In genomic region chr3:3011111-3011510, GRCm38 (mm10) we compare ENCODE assay signal across 23 mouse cellular contexts.
DNase-seq lines count a peak whose midpoint lies in the region; ATAC-seq and TF ChIP-seq lines count a peak whose summit lies in the region.
"Had no signal": no experiment of that assay in that cellular context is flagged by ENCODE, and none has a peak within 500 bp of the region (broad histone marks: within the 10 kb centered on the region; RNA-seq: fewer than 3 reads in every experiment).

No protein-coding gene starts in this region.

- no peaks in the 10 kb centered on the region for H3K36me3 ChIP-seq in intestine, embryonic 14.5 days (ENCODE audit: control insufficient read depth, insufficient read depth, low read length)
- H3K36me3 ChIP-seq in intestine, postnatal 0 days (ENCODE audit: control insufficient read depth, insufficient read depth), result no peaks in the 10 kb centered on the region
- H3K36me3 ChIP-seq in midbrain, embryonic 10.5 days, result no peaks in the 10 kb centered on the region
- H3K36me3 ChIP-seq in midbrain, postnatal 0 days (ENCODE audit: insufficient read depth, low read length), result no peaks in the 10 kb centered on the region
- H3K36me3 ChIP-seq: embryonic facial prominence, embryonic 13.5 days; heart, embryonic 15.5 days; kidney, embryonic 15.5 days; limb, embryonic 15.5 days had no signal

- no peaks in the 10 kb centered on the region for H3K4me1 ChIP-seq in intestine, embryonic 14.5 days (replicated peaks; ENCODE audit: control insufficient read depth, insufficient read depth, low read length)
- H3K4me1 ChIP-seq in intestine, postnatal 0 days (replicated peaks; ENCODE audit: control insufficient read depth, insufficient read depth, low read length), result no peaks in the 10 kb centered on the region
- H3K4me1 ChIP-seq in midbrain, embryonic 10.5 days, result no peaks in the 10 kb centered on the region
- H3K4me1 ChIP-seq in midbrain, postnatal 0 days (ENCODE audit: insufficient read depth, low read length), result no peaks in the 10 kb centered on the region
- H3K4me1 ChIP-seq: embryonic facial prominence, embryonic 13.5 days; heart, embryonic 15.5 days; kidney, embryonic 15.5 days; limb, embryonic 15.5 days had no signal

- ATAC-seq in intestine, embryonic 14.5 days (replicated peaks; ENCODE audit: low FRiP score, low TSS enrichment, low read depth), result no peak
- ATAC-seq in intestine, postnatal 0 days, result no peak
- no peak for ATAC-seq in midbrain, postnatal 0 days (ENCODE audit: low FRiP score)
- peak; percentile 48; the same call in 1 of the 2 replicates for ATAC-seq in megakaryocyte-erythroid progenitor cell, adult 5-6 weeks (replicated peaks; ENCODE audit: low FRiP score, low TSS enrichment, poor library complexity, severe bottlenecking)
- ATAC-seq: forebrain, embryonic 16.5 days; hindbrain, postnatal 0 days had no signal

- peaks cover 48% of the 10 kb centered on the region for H3K9me3 ChIP-seq in intestine, embryonic 14.5 days (ENCODE audit: control insufficient read depth, low read length)
- peaks cover 7% of the 10 kb centered on the region; the same call in 1 of the 2 replicates for H3K9me3 ChIP-seq in intestine, postnatal 0 days (ENCODE audit: control insufficient read depth)
- H3K9me3 ChIP-seq in midbrain, embryonic 10.5 days (replicated peaks), result peaks cover 97% of the 10 kb centered on the region
- peaks cover 92% of the 10 kb centered on the region for H3K9me3 ChIP-seq in midbrain, postnatal 0 days (ENCODE audit: low read length)

- no peak overlapping the region for H3K4me2 ChIP-seq in intestine, embryonic 14.5 days (ENCODE audit: low read length)
- H3K4me2 ChIP-seq in intestine, postnatal 0 days (replicated peaks; ENCODE audit: low read depth), result no peak overlapping the region
- H3K4me2 ChIP-seq in midbrain, postnatal 0 days (ENCODE audit: low read depth, low read length, poor library complexity, severe bottlenecking), result no peak overlapping the region
- H3K4me2 ChIP-seq: embryonic facial prominence, embryonic 13.5 days; heart, embryonic 15.5 days; kidney, embryonic 15.5 days; limb, embryonic 15.5 days; midbrain, embryonic 11.5 days had no signal

- no peak overlapping the region for H3K9ac ChIP-seq in intestine, embryonic 14.5 days (ENCODE audit: low read length)
- H3K9ac ChIP-seq in intestine, postnatal 0 days (ENCODE audit: low read depth, low read length), result no peak overlapping the region
- no peak overlapping the region for H3K9ac ChIP-seq in midbrain, postnatal 0 days (replicated peaks; ENCODE audit: low read length, poor library complexity, severe bottlenecking)
- H3K9ac ChIP-seq: embryonic facial prominence, embryonic 13.5 days; heart, embryonic 15.5 days; kidney, embryonic 15.5 days; limb, embryonic 15.5 days had no signal

- peak; percentile 38 for DNase-seq in intestine, embryonic 14.5 days (ENCODE audit: low spot score)
- peak; percentile 7 for DNase-seq in midbrain, embryonic 10.5 days (ENCODE audit: low spot score)
- DNase-seq in midbrain, postnatal 0 days (ENCODE audit: low spot score), result no peak
- DNase-seq in ZHBTc4 (ENCODE audit: low read depth, low spot score), result peak; percentile 1
- no peak for DNase-seq in ovary, postnatal 36 days (ENCODE audit: low spot score)
- DNase-seq: adrenal gland, postnatal 14 days; cerebellum, adult 2 months; cerebellum, postnatal 25 days; gastrocnemius, postnatal 14 days; heart, adult 18-20 months; kidney, adult 11 months; kidney, postnatal 36 days; right cerebral cortex, postnatal 14 days; thymus, postnatal 4 days had no signal

- no peak for TF ChIP-seq CTCF in intestine, postnatal 0 days (IDR thresholded peaks at IDR 0.05; ENCODE audit: low read depth)
- TF ChIP-seq CTCF in midbrain, postnatal 0 days (IDR thresholded peaks at IDR 0.05), result no peak

- no peak overlapping the region for H3K27ac ChIP-seq in intestine, embryonic 14.5 days (ENCODE audit: low read depth)
- no peak overlapping the region for H3K27ac ChIP-seq in intestine, postnatal 0 days (ENCODE audit: low read depth, low read length)
- no peak overlapping the region for H3K27ac ChIP-seq in midbrain, embryonic 10.5 days (replicated peaks)
- no peak overlapping the region for H3K27ac ChIP-seq in midbrain, postnatal 0 days (ENCODE audit: low read depth, low read length)
- H3K27ac ChIP-seq: embryonic facial prominence, embryonic 13.5 days; heart, embryonic 15.5 days; hindbrain, postnatal 0 days; kidney, embryonic 15.5 days; limb, embryonic 15.5 days had no signal

- H3K4me3 ChIP-seq in intestine, embryonic 14.5 days (ENCODE audit: low read depth, low read length), result no peak overlapping the region
- no peak overlapping the region for H3K4me3 ChIP-seq in intestine, postnatal 0 days (ENCODE audit: low read depth, low read length)
- H3K4me3 ChIP-seq in midbrain, embryonic 10.5 days, result no peak overlapping the region
- H3K4me3 ChIP-seq in midbrain, postnatal 0 days (ENCODE audit: low read depth, low read length), result no peak overlapping the region
- H3K4me3 ChIP-seq: embryonic facial prominence, embryonic 13.5 days; heart, embryonic 15.5 days; kidney, embryonic 15.5 days; limb, embryonic 15.5 days had no signal

- WGBS in intestine, embryonic 14.5 days, result 68% methylated on average over 1 of the region's 1 CpGs
- 76% methylated on average over 1 of the region's 1 CpGs for WGBS in intestine, postnatal 0 days
- WGBS in midbrain, embryonic 10.5 days, result 75% methylated on average over 1 of the region's 1 CpGs
- WGBS in midbrain, postnatal 0 days, result 48% methylated on average over 1 of the region's 1 CpGs

- no peaks in the 10 kb centered on the region for H3K27me3 ChIP-seq in intestine, embryonic 14.5 days (replicated peaks; ENCODE audit: control insufficient read depth, insufficient read depth, low read length)
- no peaks in the 10 kb centered on the region for H3K27me3 ChIP-seq in intestine, postnatal 0 days (replicated peaks; ENCODE audit: control insufficient read depth, insufficient read depth, low read length)
- no peaks in the 10 kb centered on the region for H3K27me3 ChIP-seq in midbrain, embryonic 10.5 days (ENCODE audit: low read depth, poor library complexity, severe bottlenecking)
- no peaks in the 10 kb centered on the region for H3K27me3 ChIP-seq in midbrain, postnatal 0 days (ENCODE audit: insufficient read depth, low read length)
- H3K27me3 ChIP-seq: embryonic facial prominence, embryonic 13.5 days; heart, embryonic 15.5 days; kidney, embryonic 15.5 days; limb, embryonic 15.5 days had no signal

Comparison
In these comparisons a context has a peak if more than half of its experiments do, and no peak if none do; other contexts are left out.
1. DNase-seq: peak in intestine, embryonic 14.5 days (single experiment), midbrain, embryonic 10.5 days (single experiment) and ZHBTc4 (single experiment); none in midbrain, postnatal 0 days (single experiment) and ovary, postnatal 36 days (single experiment).